Mouse (Mus musculus) hindbrain, embryonic 15.5 days (tissue): Measurements from ENCODE around the gene Tmem190. TPM values are rescaled to one million over a fixed set of nuclear protein-coding genes. Genes with fewer than 3 reads are reported as not detected.

Experiments
- ATAC-seq: fragments of 200-750 bp; cut with Nextera tagmentation; 2 replicates; pipeline ENCODE4 v1.8.0; 2017; ENCODE audit warnings: low read depth, moderate number of reproducible peaks, moderate TSS enrichment; ENCODE audit not compliant: low FRiP score
- H3K27ac ChIP-seq: fragments of 300-500 bp; sonication (generic); replicated peaks from 2 replicates; pipeline ENCODE4 v1.5.1; 2015; ENCODE audit warnings: mild to moderate bottlenecking, inconsistent platforms
- H3K27me3 ChIP-seq: fragments of 300-500 bp; sonication (generic); 2 replicates; pipeline ENCODE4 v1.6.1; 2015; ENCODE audit warnings: control low read depth, inconsistent platforms
- H3K36me3 ChIP-seq: fragments of 300-500 bp; sonication (generic); 2 replicates; pipeline ENCODE4 v1.6.1; 2015; ENCODE audit warnings: control low read depth, inconsistent platforms
- H3K4me1 ChIP-seq: fragments of 300-500 bp; sonication (generic); replicated peaks from 2 replicates; pipeline ENCODE4 v1.6.1; 2015; ENCODE audit warnings: control low read depth, inconsistent platforms
- H3K4me2 ChIP-seq: fragments of 300-500 bp; sonication (generic); 2 replicates; pipeline ENCODE4 v1.6.1; 2015; ENCODE audit warnings: moderate library complexity, mild to moderate bottlenecking, inconsistent platforms
- H3K4me3 ChIP-seq: fragments of 300-500 bp; sonication (generic); 2 replicates; pipeline ENCODE4 v1.5.1; 2015; ENCODE audit warnings: mild to moderate bottlenecking, inconsistent platforms
- H3K9ac ChIP-seq: fragments of 300-500 bp; sonication (generic); 2 replicates; pipeline ENCODE4 v1.6.1; 2015; ENCODE audit warnings: inconsistent platforms
- H3K9me3 ChIP-seq: fragments of 300-500 bp; sonication (generic); 2 replicates; pipeline ENCODE4 v1.6.1; 2016; ENCODE audit warnings: control low read depth, inconsistent platforms
- WGBS: fragments of 180-500 bp; shearing (Covaris S2); methylation state at CpG from one replicate; pipeline ENCODE4 v1.1.7; 2015; 5-methylcytosine and 5-hydroxymethylcytosine counted together
- polyA plus RNA-seq: library from polyadenylated mRNA; unstranded; fragments of >200 nt; fragmentation: Nextera tagmentation; extraction: Ambion mirVana; gene quantifications from 2 replicates; pipeline ENCODE4 v1.2.1, GENCODE M21; 2015

Gene Tmem190
- polyA plus RNA-seq, 1 experiment from 2014 or later, result not detected

GRCm38 (mm10) chr7:4825365-4825764 lies 42.6 kb downstream of the Tmem190 start:
- Histone ChIP-seq H3K27me3 (no peaks in the 10 kb centered on the region), H3K36me3 (peaks cover 26% of the 10 kb centered on the region; the same call in 1 of the 2 replicates), H3K4me3 (no peak overlapping the region), H3K27ac (no peak overlapping the region), H3K9ac (no peak overlapping the region), H3K4me1 (no peaks in the 10 kb centered on the region), H3K4me2 (no peak overlapping the region), H3K9me3 (no peaks in the 10 kb centered on the region)
- no peak for ATAC-seq
- 53% methylated on average over 4 of the region's 4 CpGs for WGBS

- H3K4me3 ChIP-seq, result no peak overlapping the region
- 14% methylated on average over 12 of the region's 12 CpGs for WGBS
- no peak overlapping the region for H3K4me2 ChIP-seq
- H3K9ac ChIP-seq, result no peak overlapping the region
- H3K27ac ChIP-seq, result no peak overlapping the region
- no peaks in the 10 kb centered on the region for H3K9me3 ChIP-seq
- peaks cover 26% of the 10 kb centered on the region for H3K36me3 ChIP-seq
- no peak for ATAC-seq
- H3K27me3 ChIP-seq, result 0 out of 2 replicates have a peak, but pooled peaks cover 6% of the 10 kb centered on the region
- H3K4me1 ChIP-seq, result no peaks in the 10 kb centered on the region; the same call in 1 of the 2 replicates
Observed at GRCm38 (mm10) chr7:4830476-4830875, 47.7 kb downstream of the Tmem190 start.

Other genes with a start within 250 kb of the Tmem190 start
- 99.6 and 117 TPM in 2 replicates for gene Syt5, start 235.4 kb upstream of the Tmem190 start, polyA plus RNA-seq
- 1.2 and 1.3 TPM in 2 replicates for gene Ptprh, start 178.9 kb upstream of the Tmem190 start, polyA plus RNA-seq
- gene Tmem86b, start 151.5 kb upstream of the Tmem190 start, polyA plus RNA-seq, result 2.3 and 2.5 TPM in 2 replicates
- gene Ppp6r1, start 123.9 kb upstream of the Tmem190 start, polyA plus RNA-seq, result 10.0 and 10.2 TPM in 2 replicates
- gene Hspbp1, start 97.9 kb upstream of the Tmem190 start, polyA plus RNA-seq, result 168 and 171 TPM in 2 replicates
- 7.1 and 8.7 TPM in 2 replicates for gene Brsk1, start 92.3 kb upstream of the Tmem190 start, polyA plus RNA-seq
- 0.12 and 0.27 TPM in 2 replicates for gene Tmem150b, start 57.7 kb upstream of the Tmem190 start, polyA plus RNA-seq
- 57.4 and 61.8 TPM in 2 replicates for gene Kmt5c, start 42.8 kb upstream of the Tmem190 start, polyA plus RNA-seq
- 24.1 and 28.1 TPM in 2 replicates for gene Cox6b2, start 29.8 kb upstream of the Tmem190 start, polyA plus RNA-seq
- not detected in 2 replicates for gene Fam71e2, start 11.6 kb upstream of the Tmem190 start, polyA plus RNA-seq
- 0.87 and 1.1 TPM in 2 replicates for gene Il11, start 78 bp upstream of the Tmem190 start, polyA plus RNA-seq
- gene Tmem238, start 6.7 kb downstream of the Tmem190 start, polyA plus RNA-seq, result 5.9 and 6.3 TPM in 2 replicates
- gene Rpl28, start 9.9 kb downstream of the Tmem190 start, polyA plus RNA-seq, result 212 and 228 TPM in 2 replicates
- gene Ube2s, start 29.7 kb downstream of the Tmem190 start, polyA plus RNA-seq, result 269 and 295 TPM in 2 replicates
- 10.8 and 12.8 TPM in 2 replicates for gene Shisa7, start 61.8 kb downstream of the Tmem190 start, polyA plus RNA-seq
- gene Isoc2b, start 87.3 kb downstream of the Tmem190 start, polyA plus RNA-seq, result 3.2 and 4.1 TPM in 2 replicates
- 0.75 and 0.77 TPM in 2 replicates for gene Isoc2a, start 94.2 kb downstream of the Tmem190 start, polyA plus RNA-seq
- gene Gm36210, start 123.6 kb downstream of the Tmem190 start, polyA plus RNA-seq, result 0.45 and 0.47 TPM in 2 replicates
- 3.5 and 4.2 TPM in 2 replicates for gene Zfp628, start 132.3 kb downstream of the Tmem190 start, polyA plus RNA-seq
- 35.3 and 35.8 TPM in 2 replicates for gene Nat14, start 139.1 kb downstream of the Tmem190 start, polyA plus RNA-seq
- gene Ssc5d, start 142.8 kb downstream of the Tmem190 start, polyA plus RNA-seq, result 1.2 and 1.3 TPM in 2 replicates
- 0.12 and 0.18 TPM in 2 replicates for gene Sbk2, start 181.5 kb downstream of the Tmem190 start, polyA plus RNA-seq
- 0.49 and 0.62 TPM in 2 replicates for gene Sbk3, start 188.2 kb downstream of the Tmem190 start, polyA plus RNA-seq
- 60.3 and 66.8 TPM in 2 replicates for gene Zfp579, start 213.2 kb downstream of the Tmem190 start, polyA plus RNA-seq
- gene Zfp524, start 231.5 kb downstream of the Tmem190 start, polyA plus RNA-seq, result 8.1 and 9.2 TPM in 2 replicates
- 41.9 and 44.6 TPM in 2 replicates for gene Fiz1, start 231.8 kb downstream of the Tmem190 start, polyA plus RNA-seq
- gene Gm44973, start 232.6 kb downstream of the Tmem190 start, polyA plus RNA-seq, result 1.2 TPM in 1 of 2 replicates, not detected in the other
- gene Zfp865, start 237.4 kb downstream of the Tmem190 start, polyA plus RNA-seq, result 6.0 and 7.5 TPM in 2 replicates
- gene Ccdc106, start 237.6 kb downstream of the Tmem190 start, polyA plus RNA-seq, result 58.8 and 65.2 TPM in 2 replicates